Mouse (Mus musculus) inflammation-experienced regulatory T-cells, adult 6 months (primary cell): ENCODE measurements around the gene Slc22a26. TPM values are rescaled to one million over a fixed set of nuclear protein-coding genes. Genes with fewer than 3 reads are reported as not detected.
"Not testable (repeated sequence)": the region's sequence is repeated elsewhere in the genome, so short reads cannot be mapped to it uniquely, and the experiment has no call there.

ENCODE experiments used
- ATAC-seq: one replicate; pipeline ENCODE4 v1.8.0; 2017
- polyA plus RNA-seq, 3 experiments: library from polyadenylated mRNA; unstranded; fragments of 100-300 nt; shearing (Covaris generic); gene quantifications; one replicate each; pipeline ENCODE4 v1.2.1; 2017

Gene Slc22a26
- not detected for polyA plus RNA-seq

- no peak for ATAC-seq
Measured at GRCm38 (mm10) chr19:7802571-7802970, at the start of gene Slc22a26. Gene Slc22a26, minus strand, starts transcription at chr19:7802667.

- no peak for ATAC-seq
Measured at GRCm38 (mm10) chr19:7829851-7830250, 27.4 kb upstream of the Slc22a26 start.

GRCm38 (mm10) chr19:7790571-7790970 lies 11.9 kb downstream of the Slc22a26 start:
- ATAC-seq: no peak

- no peak for ATAC-seq
Measured at GRCm38 (mm10) chr19:7775306-7775705, 27.2 kb downstream of the Slc22a26 start.

GRCm38 (mm10) chr19:7766124-7766523 lies 36.3 kb downstream of the Slc22a26 start:
- ATAC-seq: no peak

GRCm38 (mm10) chr19:7765599-7765998 lies 36.9 kb downstream of the Slc22a26 start:
- ATAC-seq: no peak

- not testable (repeated sequence) for ATAC-seq
Measured at GRCm38 (mm10) chr19:7753371-7753770, 49.1 kb downstream of the Slc22a26 start.

Other genes starting within 250 kb of the Slc22a26 start
- 10 to 100 TPM; 69.4 to 97.5 (median 81.1) TPM for gene Pla2g16, start 245.2 kb downstream of the Slc22a26 start, polyA plus RNA-seq
- not detected for gene Lgals12, start 195.5 kb downstream of the Slc22a26 start, polyA plus RNA-seq
- not detected for gene Hrasls5, start 190.1 kb downstream of the Slc22a26 start, polyA plus RNA-seq
- gene Slc22a19, start 91.4 kb downstream of the Slc22a26 start, polyA plus RNA-seq: not detected
- not detected for gene Slc22a27, start 163.4 kb upstream of the Slc22a26 start, polyA plus RNA-seq